Mouse (Mus musculus): ENCODE data around the gene Chpt1. TPM values are rescaled to one million over a fixed set of nuclear protein-coding genes. Genes with fewer than 3 reads are reported as not detected.
A peak's percentile ranks its signal among the peaks of the same experiment; 100 is the strongest.

The Chpt1 gene
- polyA plus RNA-seq, 1 experiment from 2014 or later = 32.8 TPM

DNA sequence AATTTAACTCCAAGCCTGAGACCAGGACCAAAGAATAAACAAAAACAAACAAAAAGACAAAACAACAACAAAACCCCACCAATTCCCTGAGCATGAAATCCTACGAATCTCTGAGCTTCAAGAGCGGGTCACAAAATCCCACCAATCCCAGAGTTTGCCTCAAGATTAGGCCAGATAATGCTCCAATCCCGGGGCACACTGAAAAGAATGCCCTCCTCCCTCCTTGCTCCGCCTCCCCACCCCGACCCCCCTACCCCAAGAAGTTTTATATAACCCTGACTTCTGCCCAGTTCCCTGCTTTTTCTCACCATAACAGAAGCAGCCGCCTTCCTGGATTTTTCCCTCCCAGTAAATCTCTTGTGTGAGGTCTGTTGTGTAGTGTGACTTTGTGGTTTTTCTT lies 46.1 kb downstream of the Chpt1 start:
- Histone ChIP-seq H3K9ac (replicated peaks; ENCODE audit: low read length) (no peak overlapping the region), H3K36me3 (ENCODE audit: insufficient read depth, low read length) (no peaks in the 10 kb centered on the region), H3K4me2 (replicated peaks; ENCODE audit: low read depth, low read length) (no peak overlapping the region), H3K4me1 (ENCODE audit: insufficient read depth, low read length) (no peaks in the 10 kb centered on the region), H3K27ac (ENCODE audit: low read length) (no peak overlapping the region), H3K9me3 (ENCODE audit: low read length) (no peaks in the 10 kb centered on the region; the same call in 1 of the 2 replicates), H3K27me3 (ENCODE audit: insufficient read depth, low read length) (no peaks in the 10 kb centered on the region), H3K4me3 (ENCODE audit: low read length) (no peak overlapping the region)
- peak; percentile 33; the same call in 1 of the 2 replicates for ATAC-seq (ENCODE audit: low FRiP score, low TSS enrichment)
- WGBS = 42% methylated on average over 6 of the region's 6 CpGs

DNA sequence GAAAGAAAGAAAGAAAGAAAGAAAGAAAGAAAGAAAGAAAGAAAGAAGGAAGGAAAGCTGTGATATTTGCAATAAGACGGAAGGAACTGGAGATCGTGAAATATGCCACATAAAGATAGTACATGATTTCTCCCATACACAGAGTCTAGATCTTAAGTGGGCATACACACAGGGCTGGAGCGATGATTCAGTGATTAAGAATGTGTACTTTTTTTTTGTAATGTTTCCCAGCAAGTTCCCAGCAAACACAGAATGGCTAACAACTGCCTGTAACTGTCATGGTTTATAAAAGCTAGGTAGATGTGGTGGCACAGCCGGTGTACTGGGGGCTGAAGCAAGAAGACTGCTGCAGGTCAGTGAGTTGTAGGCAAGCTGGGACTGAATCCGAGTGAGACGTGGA lies 51.9 kb downstream of the Chpt1 start:
- Histone ChIP-seq H3K4me3 (ENCODE audit: low read length) (no peak overlapping the region), H3K9me3 (ENCODE audit: low read length) (no peaks in the 10 kb centered on the region), H3K4me1 (ENCODE audit: insufficient read depth, low read length) (no peaks in the 10 kb centered on the region), H3K4me2 (replicated peaks; ENCODE audit: low read depth, low read length) (no peak overlapping the region), H3K27me3 (ENCODE audit: insufficient read depth, low read length) (no peaks in the 10 kb centered on the region), H3K9ac (replicated peaks; ENCODE audit: low read length) (no peak overlapping the region), H3K27ac (ENCODE audit: low read length) (no peak overlapping the region), H3K36me3 (ENCODE audit: insufficient read depth, low read length) (no peaks in the 10 kb centered on the region)
- no peak for ATAC-seq (ENCODE audit: low FRiP score, low TSS enrichment)
- 87% methylated on average over 6 of the region's 6 CpGs for WGBS

DNA sequence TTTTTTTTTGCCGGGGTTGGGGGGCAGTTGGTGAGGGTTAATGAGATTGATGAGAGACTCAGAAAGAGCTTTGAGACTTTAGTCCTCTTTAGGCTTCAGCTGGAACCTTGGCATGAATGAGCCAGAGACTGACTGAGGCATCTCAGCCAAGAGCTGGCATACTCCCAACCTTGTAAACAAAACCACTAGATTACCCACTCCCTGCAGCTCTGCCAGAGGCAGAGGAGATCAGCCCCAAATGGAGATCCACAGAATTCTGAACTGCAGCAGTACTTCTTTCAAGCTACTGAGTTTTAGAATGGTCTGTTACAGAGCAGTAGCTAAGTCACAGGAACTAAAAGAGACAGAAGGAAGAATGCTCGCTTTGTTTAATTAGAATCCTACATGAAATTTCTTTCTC lies 52.7 kb downstream of the Chpt1 start:
- Histone ChIP-seq H3K4me3 (ENCODE audit: low read length) (no peak overlapping the region), H3K27ac (ENCODE audit: low read length) (no peak overlapping the region), H3K4me1 (ENCODE audit: insufficient read depth, low read length) (no peaks in the 10 kb centered on the region), H3K9me3 (ENCODE audit: low read length) (no peaks in the 10 kb centered on the region), H3K4me2 (replicated peaks; ENCODE audit: low read depth, low read length) (no peak overlapping the region), H3K9ac (replicated peaks; ENCODE audit: low read length) (no peak overlapping the region), H3K36me3 (ENCODE audit: insufficient read depth, low read length) (0 out of 2 replicates have a peak, but pooled peaks cover 3% of the 10 kb centered on the region), H3K27me3 (ENCODE audit: insufficient read depth, low read length) (no peaks in the 10 kb centered on the region)
- WGBS = 79% methylated on average over 2 of the region's 2 CpGs
- no peak for ATAC-seq (ENCODE audit: low FRiP score, low TSS enrichment)

DNA sequence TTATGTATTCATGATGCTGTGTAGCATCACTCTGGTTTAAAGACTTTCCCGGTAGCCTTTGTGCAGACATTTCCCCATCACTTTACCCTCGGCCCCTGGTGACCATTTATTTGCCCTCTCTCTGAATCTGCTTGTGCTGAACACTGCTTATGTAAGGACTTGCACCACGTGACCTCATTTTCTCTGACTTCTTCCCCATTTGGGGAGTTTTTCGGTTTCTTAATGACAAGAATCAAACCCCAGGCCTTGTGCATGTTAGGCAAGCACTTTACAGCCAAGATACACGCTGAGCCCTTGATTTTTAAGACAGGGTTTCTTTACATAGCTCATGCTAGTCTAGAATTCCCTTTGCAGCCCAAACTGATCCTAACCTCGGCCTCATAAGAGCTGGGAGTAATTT lies 62.6 kb downstream of the Chpt1 start:
- Histone ChIP-seq H3K4me1 (ENCODE audit: insufficient read depth, low read length) (no peaks in the 10 kb centered on the region), H3K27ac (ENCODE audit: low read length) (no peak overlapping the region), H3K4me2 (replicated peaks; ENCODE audit: low read depth, low read length) (no peak overlapping the region), H3K9me3 (ENCODE audit: low read length) (0 out of 2 replicates have a peak, but pooled peaks cover 3% of the 10 kb centered on the region), H3K9ac (replicated peaks; ENCODE audit: low read length) (no peak overlapping the region), H3K4me3 (ENCODE audit: low read length) (no peak overlapping the region), H3K36me3 (ENCODE audit: insufficient read depth, low read length) (peaks cover 26% of the 10 kb centered on the region), H3K27me3 (ENCODE audit: insufficient read depth, low read length) (no peaks in the 10 kb centered on the region)
- WGBS = 79% methylated on average over 6 of the region's 6 CpGs
- no peak for ATAC-seq (ENCODE audit: low FRiP score, low TSS enrichment)

DNA sequence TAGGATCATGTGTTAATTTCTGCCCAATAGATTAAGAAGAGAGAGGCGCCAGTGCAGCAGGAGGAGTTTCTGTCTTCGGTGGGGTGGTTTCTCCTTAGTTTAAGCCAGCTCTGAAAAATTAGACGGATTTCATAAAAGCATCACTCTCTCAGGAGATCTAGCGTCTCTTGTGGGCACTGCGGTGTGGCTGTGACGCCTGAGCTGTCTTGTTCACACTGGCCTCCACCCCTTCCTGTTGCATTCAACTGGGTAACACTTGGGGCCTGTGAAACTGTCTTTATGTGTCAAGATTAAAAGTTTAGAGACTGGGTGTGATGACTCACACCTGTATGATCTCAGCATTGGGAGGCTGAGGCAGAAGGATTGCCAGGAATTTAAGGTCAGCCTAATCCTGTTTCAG lies 75.9 kb downstream of the Chpt1 start:
- Histone ChIP-seq H3K27me3 (ENCODE audit: insufficient read depth, low read length) (no peaks in the 10 kb centered on the region), H3K4me3 (ENCODE audit: low read length) (no peak overlapping the region), H3K27ac (ENCODE audit: low read length) (no peak overlapping the region), H3K9me3 (ENCODE audit: low read length) (no peaks in the 10 kb centered on the region), H3K4me2 (replicated peaks; ENCODE audit: low read depth, low read length) (no peak overlapping the region), H3K9ac (replicated peaks; ENCODE audit: low read length) (no peak overlapping the region), H3K4me1 (ENCODE audit: insufficient read depth, low read length) (no peaks in the 10 kb centered on the region), H3K36me3 (ENCODE audit: insufficient read depth, low read length) (peaks cover 11% of the 10 kb centered on the region; the same call in 1 of the 2 replicates)
- 88% methylated on average over 6 of the region's 6 CpGs for WGBS
- ATAC-seq (ENCODE audit: low FRiP score, low TSS enrichment) = no peak

DNA sequence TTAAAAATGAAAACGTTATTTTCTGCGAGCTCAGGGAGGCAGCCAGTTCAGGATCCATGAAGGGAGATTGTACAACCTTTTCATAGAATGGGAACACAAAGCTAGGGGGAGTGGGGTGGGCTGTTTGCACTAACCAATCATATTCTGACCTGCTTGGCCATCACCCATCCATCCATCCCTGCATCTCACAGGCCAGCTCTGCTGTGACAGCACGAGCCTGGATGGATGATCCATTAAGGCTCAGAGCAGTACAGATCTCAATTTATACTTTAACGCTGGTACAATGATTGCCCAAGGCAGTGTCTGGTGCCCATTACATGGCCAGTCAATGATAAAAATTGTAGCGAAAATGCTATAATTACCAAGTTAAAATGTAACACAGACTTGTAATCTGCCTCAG lies 77.0 kb downstream of the Chpt1 start:
- no peak overlapping the region for H3K9ac ChIP-seq (replicated peaks; ENCODE audit: low read length)
- H3K4me1 ChIP-seq (ENCODE audit: insufficient read depth, low read length) = no peaks in the 10 kb centered on the region
- 51% methylated on average over 5 of the region's 5 CpGs for WGBS
- ATAC-seq (ENCODE audit: low FRiP score, low TSS enrichment) = peak; percentile 60; the same call in 1 of the 2 replicates
- H3K27me3 ChIP-seq (ENCODE audit: insufficient read depth, low read length) = no peaks in the 10 kb centered on the region
- peaks cover 5% of the 10 kb centered on the region; the same call in 1 of the 2 replicates for H3K36me3 ChIP-seq (ENCODE audit: insufficient read depth, low read length)
- H3K4me3 ChIP-seq (ENCODE audit: low read length) = no peak overlapping the region
- no peaks in the 10 kb centered on the region for H3K9me3 ChIP-seq (ENCODE audit: low read length)
- H3K4me2 ChIP-seq (replicated peaks; ENCODE audit: low read depth, low read length) = no peak overlapping the region
- H3K27ac ChIP-seq (ENCODE audit: low read length) = no peak overlapping the region

DNA sequence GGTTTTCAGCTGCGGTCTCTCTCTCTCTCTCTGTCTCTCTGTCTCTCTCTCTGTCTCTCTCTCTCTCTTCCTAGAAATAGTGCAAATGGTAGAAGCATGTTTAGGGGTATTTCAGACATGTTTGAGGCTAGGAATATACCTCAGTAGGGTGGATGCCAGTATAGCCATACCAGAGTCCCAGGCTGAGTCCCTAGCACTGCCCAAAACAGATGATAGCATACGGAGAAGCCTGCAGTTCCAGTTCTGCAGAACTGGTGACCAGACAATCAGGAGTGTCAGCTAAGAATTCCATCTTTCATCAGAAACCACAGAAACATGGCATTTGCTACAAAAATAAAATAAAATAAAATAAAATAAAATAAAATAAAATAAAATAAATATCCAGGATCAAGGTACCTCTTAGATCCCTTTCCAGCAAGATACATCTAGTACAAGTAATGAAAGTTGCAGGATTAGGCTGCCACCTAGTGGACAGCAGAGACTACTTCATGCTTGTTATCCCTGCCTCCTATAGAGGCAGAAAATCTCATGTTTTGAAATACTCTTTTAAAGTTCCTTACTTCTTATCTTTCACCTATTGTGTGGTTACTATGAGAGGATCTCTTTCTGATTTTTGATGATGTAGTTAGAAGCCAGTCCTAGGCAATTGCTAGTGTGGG lies 77.6 kb downstream of the Chpt1 start:
- no peak overlapping the region for H3K4me2 ChIP-seq (replicated peaks; ENCODE audit: low read depth, low read length)
- H3K36me3 ChIP-seq (ENCODE audit: insufficient read depth, low read length) = peaks cover 4% of the 10 kb centered on the region; the same call in 1 of the 2 replicates
- H3K4me3 ChIP-seq (ENCODE audit: low read length) = no peak overlapping the region
- no peak overlapping the region for H3K9ac ChIP-seq (replicated peaks; ENCODE audit: low read length)
- WGBS = 96% methylated on average over 2 of the region's 2 CpGs
- H3K27me3 ChIP-seq (ENCODE audit: insufficient read depth, low read length) = no peaks in the 10 kb centered on the region
- no peak overlapping the region for H3K27ac ChIP-seq (ENCODE audit: low read length)
- ATAC-seq (ENCODE audit: low FRiP score, low TSS enrichment) = peak; percentile 79; the same call in 1 of the 2 replicates
- no peaks in the 10 kb centered on the region for H3K9me3 ChIP-seq (ENCODE audit: low read length)
- H3K4me1 ChIP-seq (ENCODE audit: insufficient read depth, low read length) = no peaks in the 10 kb centered on the region

DNA sequence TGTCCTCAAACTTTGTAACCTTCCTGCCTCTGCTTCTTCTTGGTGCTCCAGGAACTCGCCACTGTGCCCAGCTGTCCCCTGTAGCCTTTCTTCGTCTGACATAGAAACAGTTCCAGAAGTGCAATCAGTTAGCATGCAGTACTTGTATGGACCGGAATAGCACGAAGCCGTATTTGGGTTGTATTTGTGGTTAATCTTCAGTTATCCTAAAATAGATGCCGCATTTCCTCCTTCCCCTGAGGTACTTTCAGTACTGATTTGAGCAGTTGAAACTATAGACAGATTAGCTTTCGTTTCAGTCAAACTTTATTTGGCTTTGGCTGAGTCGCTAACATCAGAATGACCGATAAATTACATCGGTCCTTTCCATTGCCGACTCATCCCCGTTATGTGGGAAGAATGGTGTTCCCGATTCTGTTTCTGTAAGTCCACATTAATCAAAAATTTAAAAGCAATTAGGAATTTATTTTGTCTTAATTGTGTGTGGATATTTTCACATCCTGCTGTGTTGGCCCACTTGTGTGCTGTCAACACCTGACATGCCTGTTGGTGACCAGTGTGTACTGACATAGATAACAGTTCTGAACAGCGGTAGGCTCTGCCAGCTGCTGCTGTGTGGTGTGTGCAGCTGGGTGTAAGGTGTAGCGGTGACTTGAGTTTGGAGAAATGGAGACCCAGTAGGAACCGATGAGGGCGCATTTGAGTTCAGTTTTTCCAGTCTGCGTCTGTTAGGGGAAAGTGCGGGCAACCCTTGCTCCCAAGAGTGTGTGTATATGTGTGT lies 83.0 kb downstream of the Chpt1 start:
- no peak overlapping the region for H3K4me3 ChIP-seq (ENCODE audit: low read length)
- WGBS = 92% methylated on average over 19 of the region's 19 CpGs
- no peak overlapping the region for H3K9ac ChIP-seq (replicated peaks; ENCODE audit: low read length)
- peaks cover 8% of the 10 kb centered on the region; the same call in 1 of the 2 replicates for H3K36me3 ChIP-seq (ENCODE audit: insufficient read depth, low read length)
- no peak for ATAC-seq (ENCODE audit: low FRiP score, low TSS enrichment)
- H3K9me3 ChIP-seq (ENCODE audit: low read length) = no peaks in the 10 kb centered on the region
- H3K4me1 ChIP-seq (ENCODE audit: insufficient read depth, low read length) = no peaks in the 10 kb centered on the region
- no peaks in the 10 kb centered on the region for H3K27me3 ChIP-seq (ENCODE audit: insufficient read depth, low read length)
- H3K4me2 ChIP-seq (replicated peaks; ENCODE audit: low read depth, low read length) = no peak overlapping the region
- H3K27ac ChIP-seq (ENCODE audit: low read length) = no peak overlapping the region

DNA sequence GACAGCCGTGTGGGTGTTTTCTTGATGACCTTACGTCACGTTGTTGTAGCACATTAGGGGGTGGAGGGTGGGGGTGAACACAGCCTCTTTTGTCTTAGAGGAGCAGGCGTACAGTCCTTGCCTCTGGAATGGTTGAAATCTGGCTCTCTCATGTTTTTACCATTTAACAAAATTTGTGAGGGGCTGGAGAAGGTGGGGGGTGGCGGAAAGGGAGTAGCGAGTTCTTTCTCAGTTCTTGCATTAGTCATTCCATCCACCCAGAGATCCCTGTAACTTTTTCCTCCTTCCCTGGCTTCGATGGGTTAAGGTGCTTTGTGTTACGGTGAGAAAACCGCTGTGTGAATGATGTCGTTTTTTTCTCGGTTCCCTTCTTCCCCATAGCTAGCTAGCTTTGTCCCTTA lies 83.7 kb downstream of the Chpt1 start:
- H3K4me2 ChIP-seq (replicated peaks; ENCODE audit: low read depth, low read length) = no peak overlapping the region

DNA sequence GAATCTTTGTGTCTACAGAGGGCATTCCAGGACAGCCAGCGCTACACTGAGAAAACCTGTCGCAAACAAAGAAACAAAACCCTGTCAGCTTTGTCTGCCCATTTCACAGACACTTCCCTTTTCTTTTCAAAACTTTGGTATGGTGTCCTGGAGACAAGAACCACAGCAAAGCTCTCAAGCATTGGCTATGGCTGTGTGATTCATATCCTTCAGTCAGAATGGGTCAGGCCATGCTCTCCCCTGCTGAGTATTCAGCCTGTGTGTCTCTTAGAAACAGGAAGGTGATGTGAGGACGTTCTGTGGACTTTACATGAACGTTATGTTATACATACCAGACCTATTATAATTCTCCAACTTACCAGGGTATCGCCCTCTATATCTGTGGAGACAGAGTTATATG lies 86.2 kb downstream of the Chpt1 start:
- no peak overlapping the region for H3K4me2 ChIP-seq (replicated peaks; ENCODE audit: low read depth, low read length)
- no peak overlapping the region for H3K9ac ChIP-seq (replicated peaks; ENCODE audit: low read length)
- no peak for ATAC-seq (ENCODE audit: low FRiP score, low TSS enrichment)
- no peaks in the 10 kb centered on the region for H3K27me3 ChIP-seq (ENCODE audit: insufficient read depth, low read length)
- no peak overlapping the region for H3K4me3 ChIP-seq (ENCODE audit: low read length)
- no peaks in the 10 kb centered on the region for H3K4me1 ChIP-seq (ENCODE audit: insufficient read depth, low read length)
- no peak overlapping the region for H3K27ac ChIP-seq (ENCODE audit: low read length)
- no peaks in the 10 kb centered on the region for H3K9me3 ChIP-seq (ENCODE audit: low read length)
- WGBS = 92% methylated on average over 5 of the region's 5 CpGs
- H3K36me3 ChIP-seq (ENCODE audit: insufficient read depth, low read length) = peaks cover 15% of the 10 kb centered on the region

More for the DNA sequence above, 83.7 kb downstream of the Chpt1 start:
- H3K9me3 ChIP-seq (ENCODE audit: low read length) = no peaks in the 10 kb centered on the region
- no peak overlapping the region for H3K4me3 ChIP-seq (ENCODE audit: low read length)
- no peaks in the 10 kb centered on the region for H3K27me3 ChIP-seq (ENCODE audit: insufficient read depth, low read length)
- 75% methylated on average over 11 of the region's 11 CpGs for WGBS
- no peak overlapping the region for H3K27ac ChIP-seq (ENCODE audit: low read length)
- H3K36me3 ChIP-seq (ENCODE audit: insufficient read depth, low read length) = peaks cover 15% of the 10 kb centered on the region
- no peaks in the 10 kb centered on the region for H3K4me1 ChIP-seq (ENCODE audit: insufficient read depth, low read length)
- no peak for ATAC-seq (ENCODE audit: low FRiP score, low TSS enrichment)
- H3K9ac ChIP-seq (replicated peaks; ENCODE audit: low read length) = no peak overlapping the region

All from kidney, embryonic 16.5 days (tissue).